Mouse (Mus musculus) liver, embryonic 14.5 days (tissue): ENCODE data around the gene Ecpas.

Experiments used
- CTCF ChIP-seq: IDR thresholded peaks from 2 replicates; pipeline ENCODE4 v1.5.1; 2016; ENCODE audit warnings: antibody characterized with exemption, low read depth, control low read depth
- EP300 ChIP-seq: IDR thresholded peaks from 2 replicates; pipeline ENCODE4 v1.6.1; 2016; ENCODE audit warnings: antibody characterized with exemption, low read depth

GRCm38 (mm10) chr4:58912629-58913335 is at the start of gene Ecpas:
- TF ChIP-seq CTCF, result no peak
- no peak for TF ChIP-seq EP300
